Mouse (Mus musculus) thymus, adult 2 months (tissue): ENCODE results near the gene Prkcz.

Experiments used
- CTCF ChIP-seq: fragments of 200-500 bp; IDR thresholded peaks from 2 replicates; pipeline ENCODE4 v1.5.1; 2012; ENCODE audit warnings: mild to moderate bottlenecking, control low read depth, low read length, moderate library complexity, borderline replicate concordance; ENCODE audit not compliant: control insufficient read depth, poor library complexity, insufficient read depth; ENCODE audit errors: extremely low read depth
- POLR2A ChIP-seq: fragments of 200-500 bp; IDR thresholded peaks from 2 replicates; pipeline ENCODE4 v1.6.1; 2012; ENCODE audit warnings: mild to moderate bottlenecking, low read length, control low read depth, moderate library complexity; ENCODE audit not compliant: control insufficient read depth, poor library complexity, insufficient read depth; ENCODE audit errors: extremely low read depth

GRCm38 (mm10) chr4:155215773-155216630 lies 145.2 kb downstream of the Prkcz start:
- TF ChIP-seq POLR2A (no peak), CTCF (no peak)
